In the genomic region with DNA sequence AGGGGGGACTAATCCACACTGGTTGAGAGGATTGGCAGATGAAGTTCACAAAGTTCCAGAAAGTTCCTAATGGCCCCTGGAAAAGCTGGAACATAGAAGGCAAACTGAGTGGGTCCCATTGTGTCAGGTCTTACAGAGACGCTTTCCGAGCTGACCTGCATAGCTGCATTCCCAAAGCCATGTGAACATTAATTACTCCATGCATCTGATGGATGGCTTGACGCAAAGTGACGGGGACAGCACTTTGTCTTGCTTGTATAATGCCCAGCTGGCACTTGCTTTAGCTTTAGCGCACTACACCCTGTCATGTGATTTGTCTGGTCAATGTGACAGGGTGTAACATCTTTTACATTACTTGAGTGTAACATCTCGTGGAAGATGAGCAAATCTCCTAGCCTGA, we compare ENCODE assay signal across 16 mouse cellular contexts.
"Had no signal": no experiment of that assay in that cellular context is flagged by ENCODE, and none has a peak within 500 bp of the region (broad histone marks: within the 10 kb centered on the region; RNA-seq: fewer than 3 reads in every experiment).

No protein-coding gene starts in this region.

- H3K27me3 ChIP-seq: neural tube, embryonic 12.5 days; neural tube, embryonic 13.5 days; neural tube, embryonic 15.5 days; stomach, embryonic 15.5 days had no signal

- H3K9ac ChIP-seq: neural tube, embryonic 12.5 days; neural tube, embryonic 13.5 days; neural tube, embryonic 15.5 days; stomach, embryonic 15.5 days had no signal

- H3K4me1 ChIP-seq: stomach, embryonic 15.5 days had no signal

- H3K27ac ChIP-seq: neural tube, embryonic 12.5 days; neural tube, embryonic 13.5 days; neural tube, embryonic 15.5 days; stomach, embryonic 15.5 days; stomach, postnatal 0 days had no signal

- H3K4me2 ChIP-seq: neural tube, embryonic 12.5 days; neural tube, embryonic 13.5 days; neural tube, embryonic 15.5 days; stomach, embryonic 15.5 days had no signal

- H3K9me3 ChIP-seq: neural tube, embryonic 12.5 days; neural tube, embryonic 13.5 days; neural tube, embryonic 15.5 days; stomach, embryonic 15.5 days had no signal

- H3K36me3 ChIP-seq: neural tube, embryonic 12.5 days; neural tube, embryonic 13.5 days; neural tube, embryonic 15.5 days; stomach, embryonic 15.5 days had no signal

- H3K4me3 ChIP-seq: neural tube, embryonic 12.5 days; neural tube, embryonic 13.5 days; neural tube, embryonic 15.5 days; stomach, embryonic 15.5 days had no signal

- DNase-seq: right cerebral cortex, adult 18-20 months; right cerebral cortex, postnatal 14 days; right cerebral cortex, postnatal 25 days; right cerebral cortex, postnatal 4 days; spleen, adult 18-20 months; thymus, adult 18-20 months; thymus, adult 2 months; thymus, postnatal 14 days; thymus, postnatal 25 days; thymus, postnatal 36 days; thymus, postnatal 4 days had no signal
